Mouse (Mus musculus) stomach, embryonic 16.5 days (tissue): ENCODE results near the gene Mast4. TPM values are rescaled to one million over a fixed set of nuclear protein-coding genes. Genes with fewer than 3 reads are reported as not detected.

Source experiments
- ATAC-seq: fragments of 200-750 bp; cut with Nextera tagmentation; 2 replicates; pipeline ENCODE4 v1.8.0; 2017; ENCODE audit warnings: moderate number of reproducible peaks, moderate TSS enrichment; ENCODE audit not compliant: insufficient read depth, low FRiP score
- H3K27ac ChIP-seq: fragments of 300-500 bp; sonication (generic); 2 replicates; pipeline ENCODE4 v1.5.1; 2014; ENCODE audit warnings: low read length
- H3K27me3 ChIP-seq: fragments of 300-500 bp; sonication (generic); 2 replicates; pipeline ENCODE4 v1.6.1; 2014; ENCODE audit warnings: low read length, control low read depth, mixed read lengths; ENCODE audit not compliant: control insufficient read depth, insufficient read depth
- H3K36me3 ChIP-seq: fragments of 300-500 bp; sonication (generic); 2 replicates; pipeline ENCODE4 v1.6.1; 2014; ENCODE audit warnings: low read length; ENCODE audit not compliant: control insufficient read depth, insufficient read depth
- H3K4me1 ChIP-seq: fragments of 300-500 bp; sonication (generic); 2 replicates; pipeline ENCODE4 v1.6.1; 2014; ENCODE audit warnings: low read length, control low read depth, mixed read lengths; ENCODE audit not compliant: control insufficient read depth, insufficient read depth
- H3K4me2 ChIP-seq: fragments of 300-500 bp; sonication (generic); 2 replicates; pipeline ENCODE4 v1.6.1; 2014; ENCODE audit warnings: low read depth, low read length, mixed read lengths
- H3K4me3 ChIP-seq: fragments of 300-500 bp; sonication (generic); replicated peaks from 2 replicates; pipeline ENCODE4 v1.5.1; 2014; ENCODE audit warnings: mild to moderate bottlenecking, low read length
- H3K9ac ChIP-seq: fragments of 300-500 bp; sonication (generic); 2 replicates; pipeline ENCODE4 v1.6.1; 2014; ENCODE audit warnings: low read length
- H3K9me3 ChIP-seq: fragments of 300-500 bp; sonication (generic); replicated peaks from 2 replicates; pipeline ENCODE4 v1.6.1; 2016; ENCODE audit warnings: low read length, control low read depth; ENCODE audit not compliant: control insufficient read depth
- WGBS: fragments of 180-500 bp; shearing (Covaris S2); extraction: QIAGEN DNeasy Blood & Tissue Kit; methylation state at CpG from one replicate; pipeline ENCODE4 v1.1.7; 2014; 5-methylcytosine and 5-hydroxymethylcytosine counted together
- polyA plus RNA-seq: library from polyadenylated mRNA; unstranded; fragments of >200 nt; fragmentation: Nextera tagmentation; extraction: Ambion mirVana; gene quantifications from 2 replicates; pipeline ENCODE4 v1.2.1, GENCODE M21; 2015

The Mast4 gene
- polyA plus RNA-seq, 1 experiment from 2014 or later = 31.0 TPM

GRCm38 (mm10) chr13:103302077-103302476 lies 32.2 kb downstream of the Mast4 start:
- Histone ChIP-seq H3K9me3 (no peaks in the 10 kb centered on the region), H3K36me3 (no peaks in the 10 kb centered on the region), H3K9ac (no peak overlapping the region), H3K27ac (no peak overlapping the region), H3K4me3 (no peak overlapping the region), H3K4me1 (no peaks in the 10 kb centered on the region), H3K4me2 (no peak overlapping the region), H3K27me3 (no peaks in the 10 kb centered on the region)
- ATAC-seq = no peak
- 87% methylated on average over 2 of the region's 2 CpGs for WGBS

DNA sequence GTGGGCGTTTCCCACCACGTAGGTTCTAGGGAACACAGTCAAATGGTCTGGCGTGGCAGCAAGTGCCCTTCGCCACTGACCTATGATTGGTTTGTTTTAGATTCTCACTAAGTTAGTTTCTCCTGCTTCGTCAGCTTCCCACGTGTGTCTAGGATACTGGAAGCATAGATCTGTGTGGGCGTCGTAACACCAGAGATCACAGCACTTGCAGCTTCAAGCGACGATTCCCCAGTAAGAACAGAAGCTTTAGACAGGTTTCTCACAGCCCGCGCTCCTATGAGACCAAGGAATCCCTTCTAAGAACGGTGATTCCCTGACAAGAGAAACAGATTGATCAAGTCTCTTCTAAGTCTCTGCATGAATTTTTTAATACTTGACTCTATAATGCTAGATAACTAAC lies 39.9 kb downstream of the Mast4 start:
- WGBS = 85% methylated on average over 13 of the region's 13 CpGs
- H3K27ac ChIP-seq = no peak overlapping the region
- no peak overlapping the region for H3K4me2 ChIP-seq
- no peak for ATAC-seq
- H3K36me3 ChIP-seq = no peaks in the 10 kb centered on the region
- H3K9ac ChIP-seq = no peak overlapping the region
- no peaks in the 10 kb centered on the region for H3K27me3 ChIP-seq
- no peaks in the 10 kb centered on the region for H3K4me1 ChIP-seq
- H3K4me3 ChIP-seq = no peak overlapping the region
- H3K9me3 ChIP-seq = no peaks in the 10 kb centered on the region

DNA sequence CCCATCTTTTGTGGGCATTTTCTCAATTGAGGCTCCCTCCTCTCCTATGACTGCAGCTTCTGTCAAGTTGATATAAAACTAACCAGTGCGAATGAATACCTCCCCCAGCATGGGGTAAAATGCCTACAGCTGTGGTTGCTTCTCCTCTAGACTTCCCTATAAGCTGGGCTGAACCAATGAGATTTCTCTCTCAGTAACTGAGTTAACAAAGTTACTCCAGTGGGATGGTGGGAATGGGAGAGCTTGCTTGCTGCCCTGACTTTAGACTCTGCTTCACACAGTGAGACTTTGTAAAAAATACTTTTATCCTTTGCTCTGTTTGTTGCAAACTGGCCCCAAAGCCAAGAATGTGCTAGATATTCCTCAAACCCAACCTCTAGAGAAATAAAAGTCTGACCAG lies 41.2 kb downstream of the Mast4 start:
- H3K9ac ChIP-seq = no peak overlapping the region
- no peaks in the 10 kb centered on the region for H3K27me3 ChIP-seq
- 87% methylated on average over 1 of the region's 1 CpGs for WGBS
- ATAC-seq = no peak
- no peaks in the 10 kb centered on the region for H3K9me3 ChIP-seq
- H3K36me3 ChIP-seq = no peaks in the 10 kb centered on the region
- no peak overlapping the region for H3K4me3 ChIP-seq
- no peaks in the 10 kb centered on the region for H3K4me1 ChIP-seq
- H3K4me2 ChIP-seq = no peak overlapping the region
- H3K27ac ChIP-seq = no peak overlapping the region

GRCm38 (mm10) chr13:103291098-103291497 lies 43.2 kb downstream of the Mast4 start:
- no peaks in the 10 kb centered on the region for H3K36me3 ChIP-seq
- H3K27ac ChIP-seq = no peak overlapping the region
- H3K27me3 ChIP-seq = no peaks in the 10 kb centered on the region
- no peak overlapping the region for H3K9ac ChIP-seq
- H3K4me3 ChIP-seq = no peak overlapping the region
- no peaks in the 10 kb centered on the region for H3K9me3 ChIP-seq
- WGBS = 68% methylated on average over 4 of the region's 4 CpGs
- no peaks in the 10 kb centered on the region for H3K4me1 ChIP-seq
- ATAC-seq = no peak
- no peak overlapping the region for H3K4me2 ChIP-seq

GRCm38 (mm10) chr13:103285821-103286220 lies 48.5 kb downstream of the Mast4 start:
- Histone ChIP-seq H3K4me3 (no peak overlapping the region), H3K36me3 (no peaks in the 10 kb centered on the region)
- WGBS = 65% methylated on average over 5 of the region's 5 CpGs

DNA sequence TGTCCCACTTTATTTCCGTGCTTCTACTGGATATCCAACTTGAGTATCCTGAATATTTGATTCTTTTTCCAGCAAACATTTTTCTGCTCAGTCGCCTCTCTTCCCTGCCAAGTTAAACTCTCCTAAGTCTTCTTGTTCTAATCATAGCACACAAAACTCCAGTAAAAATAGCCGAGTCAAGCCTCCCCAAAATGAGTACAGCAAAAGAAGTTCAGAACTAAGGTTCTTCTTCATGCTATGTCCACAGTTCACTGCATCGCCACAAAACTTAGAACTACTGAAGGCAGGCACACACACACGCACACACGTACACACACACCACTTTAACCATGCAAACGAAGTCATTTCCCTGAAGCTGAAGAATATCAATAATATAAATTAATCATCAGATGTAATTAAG lies 49.3 kb downstream of the Mast4 start:
- 80% methylated on average over 7 of the region's 7 CpGs for WGBS
- Histone ChIP-seq H3K4me2 (no peak overlapping the region), H3K27me3 (no peaks in the 10 kb centered on the region)

More at GRCm38 (mm10) chr13:103285821-103286220, 48.5 kb downstream of the Mast4 start:
- no peak for ATAC-seq
- H3K9me3 ChIP-seq = no peaks in the 10 kb centered on the region
- no peak overlapping the region for H3K9ac ChIP-seq
- 0 out of 2 replicates have a peak, but pooled peaks cover 2% of the 10 kb centered on the region for H3K4me1 ChIP-seq
- H3K4me2 ChIP-seq = no peak overlapping the region
- no peak overlapping the region for H3K27ac ChIP-seq
- H3K27me3 ChIP-seq = no peaks in the 10 kb centered on the region

GRCm38 (mm10) chr13:103270856-103271391 lies 63.4 kb downstream of the Mast4 start:
- 80% methylated on average over 9 of the region's 9 CpGs for WGBS
- H3K36me3 ChIP-seq = no peaks in the 10 kb centered on the region
- H3K4me1 ChIP-seq = no peaks in the 10 kb centered on the region
- H3K27me3 ChIP-seq = no peaks in the 10 kb centered on the region
- no peak for ATAC-seq
- no peaks in the 10 kb centered on the region for H3K9me3 ChIP-seq
- no peak overlapping the region for H3K4me2 ChIP-seq
- H3K9ac ChIP-seq = no peak overlapping the region
- no peak overlapping the region for H3K4me3 ChIP-seq
- H3K27ac ChIP-seq = no peak overlapping the region

More for the DNA sequence above, 49.3 kb downstream of the Mast4 start:
- no peaks in the 10 kb centered on the region for H3K36me3 ChIP-seq
- H3K9ac ChIP-seq = no peak overlapping the region
- 0 out of 2 replicates have a peak, but pooled peaks cover 2% of the 10 kb centered on the region for H3K4me1 ChIP-seq
- ATAC-seq = no peak
- no peak overlapping the region for H3K27ac ChIP-seq
- H3K4me3 ChIP-seq = no peak overlapping the region
- no peaks in the 10 kb centered on the region for H3K9me3 ChIP-seq

DNA sequence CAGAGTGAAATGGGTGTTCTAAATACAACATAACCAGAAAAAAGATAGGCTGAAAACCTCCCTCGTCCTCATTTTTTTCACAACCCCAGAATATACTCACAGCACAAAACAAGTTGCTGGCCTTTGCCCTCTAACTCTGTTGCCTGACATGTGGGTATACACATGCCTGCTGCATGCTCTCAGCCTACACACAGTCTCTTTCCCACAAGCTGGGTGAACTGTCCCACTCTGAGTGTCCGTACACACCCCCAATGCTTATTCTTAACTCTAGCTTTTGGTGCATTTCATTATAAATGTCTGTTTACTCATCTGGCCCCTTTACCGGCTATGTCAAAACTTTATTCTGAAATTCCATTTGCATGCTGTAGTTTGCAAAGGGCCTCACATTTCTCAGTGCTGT lies 71.6 kb downstream of the Mast4 start:
- H3K9ac ChIP-seq = no peak overlapping the region
- no peak overlapping the region for H3K4me2 ChIP-seq
- H3K27me3 ChIP-seq = no peaks in the 10 kb centered on the region
- H3K9me3 ChIP-seq = no peaks in the 10 kb centered on the region
- no peak overlapping the region for H3K4me3 ChIP-seq
- ATAC-seq = no peak
- no peaks in the 10 kb centered on the region for H3K36me3 ChIP-seq
- no peak overlapping the region for H3K27ac ChIP-seq
- H3K4me1 ChIP-seq = no peaks in the 10 kb centered on the region
- WGBS = 53% methylated on average over 3 of the region's 3 CpGs

DNA sequence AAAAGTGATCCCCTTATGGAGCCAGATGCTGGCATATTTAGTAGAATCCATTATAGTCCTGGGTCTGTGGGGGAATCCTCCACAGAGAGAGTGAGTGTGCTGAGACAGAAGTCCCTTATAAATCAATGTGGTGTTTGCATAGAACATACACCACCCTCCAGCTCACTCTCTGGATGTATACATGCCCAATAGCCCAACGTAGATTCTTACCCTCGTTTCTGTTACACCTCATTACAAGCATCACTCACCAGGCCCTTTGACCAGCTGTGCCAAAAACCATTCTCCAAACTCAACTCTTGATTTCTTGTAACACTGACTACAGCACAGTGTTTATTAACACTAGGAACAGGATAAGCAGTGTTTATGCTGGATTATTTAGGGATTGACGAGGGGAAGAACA lies 72.2 kb downstream of the Mast4 start:
- ATAC-seq = no peak
- H3K27me3 ChIP-seq = no peaks in the 10 kb centered on the region
- H3K4me3 ChIP-seq = no peak overlapping the region
- no peak overlapping the region for H3K4me2 ChIP-seq
- H3K9me3 ChIP-seq = no peaks in the 10 kb centered on the region
- no peaks in the 10 kb centered on the region for H3K4me1 ChIP-seq
- 48% methylated on average over 3 of the region's 3 CpGs for WGBS
- no peak overlapping the region for H3K9ac ChIP-seq
- no peak overlapping the region for H3K27ac ChIP-seq
- H3K36me3 ChIP-seq = no peaks in the 10 kb centered on the region
